Mouse (Mus musculus) liver, embryonic 14.5 days (tissue): ENCODE data around the gene Dtx3. TPM values are rescaled to one million over a fixed set of nuclear protein-coding genes. Genes with fewer than 3 reads are reported as not detected.
"Not testable (repeated sequence)": the region's sequence is repeated elsewhere in the genome, so short reads cannot be mapped to it uniquely, and the experiment has no call there.

ENCODE experiments used
- ATAC-seq: fragments of 200-750 bp; cut with Nextera tagmentation; 2 replicates; pipeline ENCODE4 v1.8.0; 2017; ENCODE audit warnings: moderate number of reproducible peaks, mild to moderate bottlenecking, moderate library complexity; ENCODE audit not compliant: insufficient read depth
- DNase-seq, 3 experiments: peaks; one replicate each; pipeline ENCODE4 v3.0.0-alpha.2; 2012 to 2013; ENCODE audit warnings: low read depth in 3 of 3, low spot score in 3 of 3
- H3K27ac ChIP-seq: fragments of 300-500 bp; sonication (generic); 2 replicates; pipeline ENCODE4 v1.5.1; 2014; ENCODE audit warnings: moderate library complexity, mild to moderate bottlenecking, control low read depth, inconsistent platforms
- H3K27me3 ChIP-seq: fragments of 300-500 bp; sonication (generic); 2 replicates; pipeline ENCODE4 v1.6.1; 2014; ENCODE audit warnings: mild to moderate bottlenecking, low read length, moderate library complexity; ENCODE audit not compliant: control insufficient read depth, insufficient read depth
- H3K36me3 ChIP-seq: fragments of 300-500 bp; sonication (generic); replicated peaks from 2 replicates; pipeline ENCODE4 v1.6.1; 2014; ENCODE audit warnings: low read depth; ENCODE audit not compliant: control insufficient read depth, insufficient read depth
- H3K4me1 ChIP-seq, 2 experiments: fragments of 200-500 bp in 1 of 2; fragments of 300-500 bp in 1 of 2; sonication (generic) in 1 of 2; replicated peaks; 2 replicates each; pipeline ENCODE4 v1.6.1; 2012 to 2014; ENCODE audit warnings: antibody characterized with exemption in 1 of 2, inconsistent platforms in 1 of 2, low read length in 1 of 2; ENCODE audit not compliant: control insufficient read depth in 2 of 2, insufficient read depth in 2 of 2
- H3K4me2 ChIP-seq: fragments of 300-500 bp; sonication (generic); 2 replicates; pipeline ENCODE4 v1.6.1; 2014; ENCODE audit warnings: low read depth, mild to moderate bottlenecking, control low read depth, moderate library complexity
- H3K4me3 ChIP-seq, 2 experiments: fragments of 200-500 bp in 1 of 2; fragments of 300-500 bp in 1 of 2; sonication (generic) in 1 of 2; 2 replicates each; pipeline ENCODE4 v1.5.1; 2012 to 2014; ENCODE audit warnings: low read depth in 2 of 2, low read length in 2 of 2, mild to moderate bottlenecking in 2 of 2, control low read depth in 1 of 2, inconsistent platforms in 1 of 2, moderate library complexity in 1 of 2; ENCODE audit not compliant: insufficient read depth in 1 of 2
- H3K9ac ChIP-seq: fragments of 300-500 bp; sonication (generic); replicated peaks from 2 replicates; pipeline ENCODE4 v1.6.1; 2014; ENCODE audit warnings: mild to moderate bottlenecking, control low read depth, moderate library complexity
- H3K9me3 ChIP-seq: fragments of 300-500 bp; sonication (generic); 2 replicates; pipeline ENCODE4 v1.6.1; 2016; ENCODE audit warnings: low read length, mixed read lengths; ENCODE audit not compliant: control insufficient read depth
- CTCF ChIP-seq: IDR thresholded peaks from 2 replicates; pipeline ENCODE4 v1.5.1; 2016; ENCODE audit warnings: antibody characterized with exemption, low read depth, control low read depth
- EP300 ChIP-seq: IDR thresholded peaks from 2 replicates; pipeline ENCODE4 v1.6.1; 2016; ENCODE audit warnings: antibody characterized with exemption, low read depth
- WGBS: fragments of 180-500 bp; shearing (Covaris S2); extraction: QIAGEN DNeasy Blood & Tissue Kit; methylation state at CpG from one replicate; pipeline ENCODE4 v1.1.7; 2014; ENCODE audit not compliant: insufficient replicate concordance; 5-methylcytosine and 5-hydroxymethylcytosine counted together
- polyA plus RNA-seq, 2 experiments: library from polyadenylated mRNA; depleted of rRNA in 1 of 2; stranded (reverse) in 1 of 2; unstranded in 1 of 2; fragments of >200 nt; fragmentation: Nextera tagmentation in 1 of 2; extraction: Ambion mirVana in 1 of 2; gene quantifications; 2 replicates each; pipeline versions ENCODE4 v1.2.1 to v1.2.3; 2012 to 2014

Dtx3 gene
- polyA plus RNA-seq, 2 experiments, result 11.2 to 35.9 TPM

DNA sequence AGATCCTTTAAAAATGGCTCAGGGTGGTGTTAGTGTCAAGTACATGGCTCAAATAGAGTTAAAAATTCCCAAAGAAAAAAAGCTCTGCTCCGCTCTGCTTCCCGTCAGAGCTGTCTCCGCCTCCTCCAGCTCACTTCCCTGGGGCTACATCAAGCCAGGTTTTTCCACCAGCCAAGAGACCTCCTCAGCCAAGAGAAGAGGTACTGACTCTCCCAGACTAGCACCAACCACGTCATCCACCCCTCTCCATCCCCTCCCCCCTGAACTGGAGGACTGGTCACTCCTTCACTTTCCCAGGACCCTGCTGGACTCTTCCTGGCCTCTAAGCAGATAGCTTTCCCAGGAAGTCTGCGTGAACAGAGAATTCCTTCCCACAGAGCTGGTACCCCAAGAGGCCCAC lies 864 bp upstream of the Dtx3 start:
- WGBS, result 60% methylated on average over 5 of the region's 5 CpGs
- H3K4me2 ChIP-seq, result peak overlapping the region; percentile 94
- H3K4me3 ChIP-seq, result peak overlapping the region in 1 of 2 experiments; percentile 89; a peak in 2 of 4 replicates
- peaks cover 41% of the 10 kb centered on the region for H3K36me3 ChIP-seq
- ATAC-seq (no peak), DNase-seq (no peak)
- peak overlapping the region; percentile 82 for H3K27ac ChIP-seq
- H3K9ac ChIP-seq, result peak overlapping the region; percentile 97
- H3K27me3 ChIP-seq, result no peaks in the 10 kb centered on the region
- H3K9me3 ChIP-seq, result no peaks in the 10 kb centered on the region
- TF ChIP-seq EP300 (no peak), CTCF (no peak)
- peaks cover 22% of the 10 kb centered on the region in 2 experiments for H3K4me1 ChIP-seq

- WGBS, result 3% methylated on average over 22 of the region's 22 CpGs
- TF ChIP-seq EP300, result no peak
- TF ChIP-seq CTCF, result no peak
- ATAC-seq (peak; percentile 59; the same call in 1 of the 2 replicates), DNase-seq (no peak)
- peaks cover 39% of the 10 kb centered on the region in 2 experiments for H3K4me1 ChIP-seq
- peak overlapping the region; percentile 58 to 89 for H3K4me3 ChIP-seq
- H3K27me3 ChIP-seq, result no peaks in the 10 kb centered on the region
- H3K9ac ChIP-seq, result peak overlapping the region; percentile 97
- H3K36me3 ChIP-seq, result peaks cover 26% of the 10 kb centered on the region
- H3K27ac ChIP-seq, result peak overlapping the region; percentile 82
- H3K4me2 ChIP-seq, result peak overlapping the region; percentile 94
- H3K9me3 ChIP-seq, result no peaks in the 10 kb centered on the region
These were observed 850 bp downstream of the Dtx3 start for GRCm38 (mm10) chr10:127194428-127195327.

GRCm38 (mm10) chr10:127193011-127193410 lies 2.5 kb downstream of the Dtx3 start:
- peaks cover 39 to 50% of the 10 kb centered on the region in 2 experiments for H3K4me1 ChIP-seq
- peaks cover 9% of the 10 kb centered on the region for H3K36me3 ChIP-seq
- no peak for ATAC-seq
- WGBS, result 66% methylated on average over 9 of the region's 9 CpGs
- peak overlapping the region; percentile 46 for H3K27ac ChIP-seq
- H3K4me3 ChIP-seq, result no peak overlapping the region
- H3K4me2 ChIP-seq, result peak overlapping the region; percentile 40
- H3K27me3 ChIP-seq, result no peaks in the 10 kb centered on the region
- H3K9ac ChIP-seq, result peak overlapping the region; percentile 2; the same call in 1 of the 2 replicates
- no peaks in the 10 kb centered on the region for H3K9me3 ChIP-seq
- DNase-seq, result no peak
- TF ChIP-seq EP300, result no peak
- no peak for TF ChIP-seq CTCF

DNA sequence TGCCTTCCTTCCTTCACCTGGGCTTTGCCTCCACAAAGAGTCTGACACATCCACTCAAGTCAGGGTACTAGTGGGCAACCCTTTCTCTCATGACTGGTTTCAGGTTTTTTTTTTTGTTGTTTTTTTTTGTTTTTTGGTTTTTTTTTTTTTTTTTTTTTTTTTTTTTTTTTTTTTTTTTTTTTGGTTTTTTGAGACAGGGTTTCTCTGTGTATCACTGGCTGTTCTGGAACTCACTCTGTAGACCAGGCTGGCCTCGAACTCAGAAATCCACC lies 3.5 kb downstream of the Dtx3 start:
- ATAC-seq, DNase-seq: not testable (repeated sequence)
- peak overlapping the region; percentile 65 for H3K27ac ChIP-seq

GRCm38 (mm10) chr10:127191191-127192056 lies 4.1 kb downstream of the Dtx3 start:
- H3K27me3 ChIP-seq, result no peaks in the 10 kb centered on the region
- H3K9me3 ChIP-seq, result no peaks in the 10 kb centered on the region
- no peak for ATAC-seq
- DNase-seq, result no peak
- WGBS, result 53% methylated on average over 19 of the region's 19 CpGs
- H3K4me3 ChIP-seq, result no peak overlapping the region
- TF ChIP-seq CTCF (no peak), EP300 (no peak; the same call in 1 of the 2 replicates)
- H3K4me2 ChIP-seq, result peak overlapping the region; percentile 100
- no peaks in the 10 kb centered on the region for H3K36me3 ChIP-seq
- H3K4me1 ChIP-seq, result peaks cover 39 to 50% of the 10 kb centered on the region in 2 experiments
- H3K9ac ChIP-seq, result no peak overlapping the region
- peak overlapping the region; percentile 81 for H3K27ac ChIP-seq

More for the DNA sequence above, 3.5 kb downstream of the Dtx3 start:
- H3K4me1 ChIP-seq, result peaks cover 39 to 50% of the 10 kb centered on the region in 2 experiments
- 65% methylated on average over 1 of the region's 1 CpGs for WGBS
- H3K4me2 ChIP-seq, H3K9me3 ChIP-seq, H3K36me3 ChIP-seq, H3K27me3 ChIP-seq, H3K4me3 ChIP-seq, H3K9ac ChIP-seq: not testable (repeated sequence)
